Mouse (Mus musculus) lung, postnatal 0 days (tissue): ENCODE data around the gene Il9r.

Experiments
- CTCF ChIP-seq: IDR thresholded peaks from 2 replicates; pipeline ENCODE4 v1.5.1; 2016; ENCODE audit warnings: antibody characterized with exemption, mild to moderate bottlenecking
- EP300 ChIP-seq: IDR thresholded peaks from 2 replicates; pipeline ENCODE4 v1.6.1; 2016; ENCODE audit warnings: antibody characterized with exemption, mild to moderate bottlenecking, control low read depth

DNA sequence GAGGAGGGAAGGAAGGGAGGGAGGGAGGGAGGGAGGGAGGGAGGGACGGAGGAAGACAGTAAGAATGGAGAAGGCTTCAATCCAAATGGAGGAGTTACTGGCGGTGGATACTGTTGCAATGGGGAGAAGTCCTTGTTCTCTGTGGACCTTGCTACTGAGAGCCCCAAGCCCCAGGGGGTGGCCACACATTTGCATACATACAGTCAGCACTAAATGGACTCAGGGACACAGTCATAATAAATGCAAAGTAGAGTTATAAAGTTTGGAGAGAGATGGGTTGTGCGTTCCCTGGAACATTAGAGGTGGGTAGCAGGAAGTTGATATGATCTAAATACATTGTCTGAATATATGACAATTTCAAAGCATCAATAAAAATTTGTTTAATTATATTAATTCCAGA, 14.0 kb downstream of the Il9r start:
- TF ChIP-seq CTCF (no peak), EP300 (no peak)
